Mouse (Mus musculus) CH12.LX (cell line): Measurements from ENCODE around the gene Iqch.

Experiments
- CTCF ChIP-seq, 2 experiments: IDR thresholded peaks in 1 of 2; conservative IDR thresholded peaks in 1 of 2; 2 replicates each; pipeline ENCODE4 v1.5.1; 2011 to 2012; ENCODE audit warnings: low read depth in 2 of 2, low read length in 2 of 2, improper control_type of control experiment in 1 of 2, inconsistent platforms in 1 of 2, mild to moderate bottlenecking in 1 of 2, moderate library complexity in 1 of 2
- EP300 ChIP-seq: IDR thresholded peaks from 2 replicates; pipeline ENCODE4 v1.6.1; 2011; ENCODE audit warnings: low read length, improper control_type of control experiment
- ETS1 ChIP-seq: conservative IDR thresholded peaks from 2 replicates; pipeline ENCODE4 v1.6.1; 2012; ENCODE audit warnings: low read depth, mild to moderate bottlenecking, inconsistent platforms, low read length, improper control_type of control experiment, moderate library complexity
- HCFC1 ChIP-seq: IDR thresholded peaks from 2 replicates; pipeline ENCODE4 v1.6.1; 2012; ENCODE audit warnings: low read depth, mild to moderate bottlenecking, inconsistent platforms, low read length, improper control_type of control experiment
- JUND ChIP-seq: conservative IDR thresholded peaks from 2 replicates; pipeline ENCODE4 v1.6.1; 2011; ENCODE audit warnings: low read depth, low read length, improper control_type of control experiment
- MAX ChIP-seq: IDR thresholded peaks from 2 replicates; pipeline ENCODE4 v1.6.1; 2011; ENCODE audit warnings: low read length, improper control_type of control experiment
- MYC ChIP-seq: IDR thresholded peaks from 2 replicates; pipeline ENCODE4 v1.6.1; 2011; ENCODE audit warnings: low read depth, mild to moderate bottlenecking, improper control_type of control experiment, low read length
- PAX5 ChIP-seq: IDR thresholded peaks from 2 replicates; pipeline ENCODE4 v1.6.1; 2012; ENCODE audit warnings: low read length, inconsistent platforms, mixed read lengths
- POLR2A ChIP-seq: IDR thresholded peaks from 2 replicates; pipeline ENCODE4 v1.6.1; 2011; ENCODE audit warnings: low read depth, mild to moderate bottlenecking, improper control_type of control experiment, low read length
- SMC3 ChIP-seq: IDR thresholded peaks from 2 replicates; pipeline ENCODE4 v1.6.1; 2011; ENCODE audit warnings: low read depth, low read length, improper control_type of control experiment
- TBP ChIP-seq: conservative IDR thresholded peaks from 2 replicates; pipeline ENCODE4 v1.6.1; 2011; ENCODE audit warnings: low read depth, low read length, improper control_type of control experiment
- USF1 ChIP-seq: IDR thresholded peaks from 2 replicates; pipeline ENCODE4 v1.6.1; 2014; ENCODE audit warnings: low read depth, mild to moderate bottlenecking, inconsistent platforms, low read length, improper control_type of control experiment
- ZKSCAN1 ChIP-seq: IDR thresholded peaks from 2 replicates; pipeline ENCODE4 v1.6.1; 2012; ENCODE audit warnings: low read depth, inconsistent platforms, low read length, improper control_type of control experiment, borderline replicate concordance
- ZNF384 ChIP-seq: IDR thresholded peaks from 2 replicates; pipeline ENCODE4 v1.6.1; 2012; ENCODE audit warnings: low read depth, low read length, improper control_type of control experiment, inconsistent platforms

GRCm38 (mm10) chr9:63556933-63557332 is 45.4 kb downstream of the Iqch start:
- TF ChIP-seq POLR2A (no peak), CTCF (conservative IDR thresholded peaks at IDR 0.05 in 1 of 2, IDR thresholded peaks at IDR 0.05 in 1 of 2; ENCODE audit: low read depth in 2 of 2, low read length in 2 of 2) (no peak), ZKSCAN1 (no peak), USF1 (no peak), MYC (no peak), HCFC1 (no peak), EP300 (no peak), MAX (no peak), PAX5 (no peak), TBP (no peak), ZNF384 (no peak), SMC3 (no peak), JUND (no peak), ETS1 (no peak)
